Mouse (Mus musculus) lung, embryonic 15.5 days (tissue): Measurements from ENCODE around the gene Kcnq1. TPM values are rescaled to one million over a fixed set of nuclear protein-coding genes. Genes with fewer than 3 reads are reported as not detected.

ENCODE experiments used
- polyA plus RNA-seq: library from polyadenylated mRNA; unstranded; fragments of >200 nt; fragmentation: Nextera tagmentation; extraction: Ambion mirVana; gene quantifications from 2 replicates; pipeline ENCODE4 v1.2.1, GENCODE M21; 2015

The Kcnq1 gene
- polyA plus RNA-seq, 1 experiment from 2014 or later = 6.0 TPM

Other genes with a start within 250 kb of the Kcnq1 start
- gene Th, start 175.2 kb upstream of the Kcnq1 start, polyA plus RNA-seq = 0.93 and 2.6 TPM in 2 replicates
- 3.4 and 3.5 TPM in 2 replicates for gene Ascl2, start 137.1 kb upstream of the Kcnq1 start, polyA plus RNA-seq
- gene Tspan32, start 101.3 kb upstream of the Kcnq1 start, polyA plus RNA-seq = 1.9 and 2.8 TPM in 2 replicates
- gene Cd81, start 53.6 kb upstream of the Kcnq1 start, polyA plus RNA-seq = 694 and 720 TPM in 2 replicates
- 105 and 107 TPM in 2 replicates for gene Tssc4, start 37.1 kb upstream of the Kcnq1 start, polyA plus RNA-seq
- gene Trpm5, start 11.7 kb upstream of the Kcnq1 start, polyA plus RNA-seq = 4.4 and 4.5 TPM in 2 replicates